Mouse (Mus musculus) bone marrow macrophage, adult 2 months (primary cell): ENCODE data around the gene Celsr2. TPM values are rescaled to one million over a fixed set of nuclear protein-coding genes. Genes with fewer than 3 reads are reported as not detected.
A peak's percentile ranks its signal among the peaks of the same experiment; 100 is the strongest.

ENCODE experiments used
- H3K27ac ChIP-seq: 2 replicates; pipeline ENCODE4 v1.5.1; 2012; ENCODE audit warnings: low read depth, low read length; ENCODE audit not compliant: insufficient read depth
- H3K4me1 ChIP-seq: 2 replicates; pipeline ENCODE4 v1.6.1; 2012; ENCODE audit warnings: low read length; ENCODE audit not compliant: control insufficient read depth, insufficient read depth
- H3K4me3 ChIP-seq: 2 replicates; pipeline ENCODE4 v1.5.1; 2012; ENCODE audit warnings: mild to moderate bottlenecking, low read length, moderate library complexity; ENCODE audit not compliant: insufficient read depth
- CTCF ChIP-seq: IDR thresholded peaks from 2 replicates; pipeline ENCODE4 v1.5.1; 2012; ENCODE audit warnings: low read depth, mild to moderate bottlenecking, low read length, moderate library complexity
- POLR2A ChIP-seq: IDR thresholded peaks from 2 replicates; pipeline ENCODE4 v1.6.1; 2012; ENCODE audit warnings: mild to moderate bottlenecking, low read depth, low read length, borderline replicate concordance
- polyA plus RNA-seq: library from polyadenylated mRNA; stranded (reverse); fragments of >200 nt; gene quantifications from 2 replicates; pipeline ENCODE4 v1.2.4, GENCODE M21; 2012; ENCODE audit not compliant: missing spikeins, insufficient read depth, insufficient read length

Celsr2 gene
- polyA plus RNA-seq, 1 experiment: 1.3 TPM

DNA sequence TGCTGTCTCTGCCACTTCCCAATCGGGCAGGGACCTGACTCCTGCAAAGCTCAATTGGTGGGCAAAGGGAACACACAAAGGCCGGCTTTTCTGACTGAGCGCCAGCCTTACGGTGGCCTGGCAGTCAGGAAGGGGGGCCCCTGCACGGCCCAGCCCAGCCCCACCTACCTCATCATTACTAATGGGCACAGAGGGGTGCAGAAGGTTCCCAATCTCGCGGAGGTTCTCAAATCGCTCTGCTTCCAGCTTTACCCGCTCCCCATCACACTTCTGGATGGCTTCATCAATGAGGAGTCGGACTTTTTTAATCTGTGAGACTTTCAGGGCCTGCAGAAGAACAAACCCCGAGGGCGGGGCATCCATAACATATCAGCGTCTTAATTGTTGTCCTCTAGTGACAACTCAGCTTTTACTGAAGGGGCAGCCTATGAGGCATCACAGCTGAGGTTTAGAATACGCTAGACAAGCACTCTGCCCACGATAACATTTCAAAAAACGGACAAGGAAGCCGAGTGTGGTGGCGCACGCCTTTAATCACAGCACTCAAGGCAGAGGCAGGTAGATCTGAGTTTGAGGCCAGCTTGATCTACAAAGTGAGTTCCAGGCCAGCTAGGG is 18.6 kb upstream of the Celsr2 start:
- Histone ChIP-seq H3K4me1 (peaks cover 16% of the 10 kb centered on the region), H3K27ac (no peak overlapping the region), H3K4me3 (no peak overlapping the region)
- TF ChIP-seq CTCF: no peak
- TF ChIP-seq POLR2A: no peak

DNA sequence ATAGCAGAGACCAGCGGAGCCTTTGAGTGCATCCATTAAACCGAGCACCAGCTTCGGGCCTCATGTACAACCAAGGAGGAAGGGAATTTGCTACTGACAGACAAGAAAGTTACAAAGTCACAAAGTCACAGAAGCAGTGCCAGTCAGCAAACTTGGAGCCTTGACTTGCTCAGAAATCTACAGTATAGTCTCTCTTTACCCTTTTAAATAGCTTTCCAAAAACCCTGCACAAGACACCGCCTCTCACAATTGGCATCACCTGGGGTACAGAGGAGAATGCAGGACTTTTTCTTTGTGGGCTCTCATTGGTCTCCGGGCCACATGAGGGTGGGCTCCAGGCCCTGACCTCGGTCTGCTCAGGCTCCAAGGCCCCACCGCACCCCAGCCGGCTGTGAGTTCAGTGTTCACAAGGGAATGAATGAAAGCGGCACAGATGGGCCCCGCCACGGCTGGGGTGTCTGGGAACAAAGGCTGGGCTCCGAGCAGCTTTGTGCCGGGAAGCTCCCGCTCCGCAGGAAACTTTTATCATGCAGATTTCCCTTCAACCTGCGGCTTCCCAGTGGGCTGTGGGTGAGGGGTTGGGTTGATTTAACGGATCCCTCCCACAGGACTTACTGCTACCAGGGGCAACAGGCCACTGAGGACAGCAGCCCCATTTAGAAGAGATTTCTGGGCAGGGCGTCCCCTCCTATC is 18.0 kb upstream of the Celsr2 start:
- no peak overlapping the region for H3K4me3 ChIP-seq
- H3K4me1 ChIP-seq: peaks cover 15% of the 10 kb centered on the region
- no peak overlapping the region for H3K27ac ChIP-seq
- TF ChIP-seq CTCF: no peak
- no peak for TF ChIP-seq POLR2A

DNA sequence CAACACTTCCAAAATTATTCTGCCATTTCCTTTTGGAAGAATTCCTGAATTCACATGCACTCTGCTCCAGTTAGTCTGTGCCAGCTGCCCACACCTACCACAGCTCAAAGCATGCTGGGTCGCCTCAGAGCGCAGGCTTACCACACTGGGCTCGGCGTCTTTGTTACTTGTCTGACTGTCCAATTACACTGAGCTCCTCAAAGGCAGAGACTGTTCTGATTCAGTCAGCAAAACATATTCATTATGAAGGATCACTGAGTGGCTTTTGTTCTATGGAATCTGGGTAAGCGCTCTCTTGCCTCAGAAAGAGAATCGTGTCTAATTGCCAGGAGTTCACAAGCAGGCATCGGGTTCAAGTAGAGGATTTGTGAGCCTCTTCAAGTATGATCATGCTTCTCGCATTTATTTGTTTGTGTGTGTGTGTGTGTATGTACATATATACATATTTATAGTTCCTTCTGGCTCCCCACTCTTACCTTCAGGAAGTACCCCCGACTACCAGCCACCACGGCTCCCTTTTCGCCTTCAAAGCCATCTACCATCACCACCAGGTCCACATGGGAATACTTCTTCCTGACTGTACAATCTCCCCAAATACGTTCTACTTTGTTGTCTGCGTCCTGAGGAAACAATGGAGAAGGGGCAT is 17.3 kb upstream of the Celsr2 start:
- no peak overlapping the region for H3K27ac ChIP-seq
- no peak overlapping the region for H3K4me3 ChIP-seq
- no peak for TF ChIP-seq POLR2A
- no peak for TF ChIP-seq CTCF
- peaks cover 15% of the 10 kb centered on the region for H3K4me1 ChIP-seq

DNA sequence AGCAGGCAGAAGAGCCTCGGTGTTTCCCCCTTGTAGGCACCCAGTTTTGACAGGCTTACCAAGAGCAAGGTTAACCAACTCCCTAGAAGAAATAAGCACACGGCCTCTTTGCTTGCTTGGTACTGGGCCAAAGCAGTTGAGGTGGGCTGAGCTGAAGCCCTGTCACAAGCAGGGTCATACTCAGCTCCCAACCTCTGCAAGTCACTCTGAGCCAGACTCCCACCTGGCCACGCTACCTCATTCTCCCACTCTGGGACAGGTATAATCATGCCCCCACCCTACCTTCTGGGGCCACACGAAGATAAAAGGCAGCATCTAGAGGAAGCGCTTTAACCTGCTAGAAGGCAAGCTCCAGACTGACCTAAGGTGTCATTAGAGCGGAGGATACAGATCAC is 10.3 kb upstream of the Celsr2 start:
- H3K4me3 ChIP-seq: no peak overlapping the region
- no peak overlapping the region for H3K27ac ChIP-seq
- TF ChIP-seq POLR2A: no peak
- TF ChIP-seq CTCF: no peak
- H3K4me1 ChIP-seq: peaks cover 3% of the 10 kb centered on the region; the same call in 1 of the 2 replicates

DNA sequence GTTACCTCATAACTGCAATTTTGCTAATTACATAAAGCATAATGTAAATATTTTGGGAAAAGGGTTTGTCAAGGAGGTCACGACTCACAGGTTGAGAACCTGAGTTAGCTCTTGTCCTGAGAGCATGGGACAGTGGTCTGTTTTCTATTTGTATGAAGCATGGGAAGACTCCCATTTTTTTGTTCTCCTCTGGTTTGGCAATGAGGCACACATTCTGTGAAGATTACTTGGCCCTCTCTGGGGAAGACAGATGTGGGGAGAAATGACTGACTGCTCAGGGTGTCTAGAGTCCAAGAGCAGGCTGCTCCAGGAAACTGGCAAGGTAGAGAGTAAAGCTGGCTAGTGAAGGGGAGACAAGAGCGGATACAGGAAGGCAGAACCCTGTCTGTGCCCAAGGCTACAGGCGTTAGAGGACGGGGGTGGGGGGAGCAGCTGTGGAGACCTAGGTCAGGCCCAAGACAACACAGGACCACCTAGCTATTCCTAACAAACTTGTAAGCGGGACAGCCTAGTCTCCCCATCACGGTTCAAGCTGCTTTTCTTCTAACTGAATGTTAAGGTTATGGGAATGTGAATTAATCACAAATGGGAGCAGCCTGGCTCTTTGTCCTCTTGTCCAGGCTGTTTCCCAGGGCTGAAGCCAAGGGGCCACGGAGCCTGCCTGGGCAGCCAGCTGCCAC is 9.7 kb upstream of the Celsr2 start:
- TF ChIP-seq POLR2A (no peak), CTCF (no peak)
- H3K4me1 ChIP-seq: peaks cover 3% of the 10 kb centered on the region; the same call in 1 of the 2 replicates
- no peak overlapping the region for H3K27ac ChIP-seq
- H3K4me3 ChIP-seq: no peak overlapping the region

DNA sequence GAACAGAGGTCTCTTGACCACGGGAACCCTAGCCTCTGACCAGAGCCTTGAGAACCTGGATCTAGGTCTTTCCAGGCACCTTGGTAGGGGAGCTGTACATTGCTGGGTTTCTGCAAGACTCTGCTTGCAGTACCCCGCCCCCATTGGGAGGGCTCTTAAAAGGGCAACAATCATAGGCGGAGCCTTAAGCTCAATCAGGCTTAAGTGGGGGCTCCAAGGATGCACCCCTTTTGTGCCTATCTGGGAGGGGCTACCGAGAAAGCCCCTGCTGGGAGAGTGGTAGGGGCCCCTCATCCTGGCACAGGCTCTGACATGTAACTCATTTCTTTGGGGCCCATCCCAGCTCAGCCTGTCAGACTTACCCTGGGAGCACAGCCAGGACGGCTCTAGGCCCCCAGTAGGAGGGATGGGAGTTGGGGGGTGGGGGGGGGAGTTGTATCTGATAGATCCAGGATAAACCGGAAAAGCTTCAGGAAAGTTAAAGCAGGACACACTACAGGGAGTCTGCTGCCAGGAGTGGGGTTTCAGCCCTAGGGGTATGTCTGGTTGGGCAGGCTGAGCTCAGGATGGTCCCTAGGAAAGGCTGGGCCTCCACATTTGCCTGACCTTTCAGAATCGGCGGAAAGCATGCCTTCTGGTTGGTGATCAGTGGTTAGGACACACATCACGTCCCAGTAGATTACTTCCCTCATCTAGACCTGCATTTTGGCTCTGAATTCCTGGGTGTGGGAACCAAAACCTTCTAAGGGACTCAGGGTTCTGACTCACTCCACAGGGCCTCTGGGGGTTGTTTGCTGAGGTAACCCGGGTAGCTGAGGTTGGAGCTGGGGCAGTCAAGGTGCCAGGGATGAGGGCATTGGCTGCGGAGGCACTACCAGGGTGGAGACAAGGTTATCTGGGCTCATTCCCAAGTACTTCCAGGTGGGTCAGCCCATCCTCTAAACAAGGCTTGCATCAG is 8.8 kb upstream of the Celsr2 start:
- no peak overlapping the region for H3K4me3 ChIP-seq
- H3K4me1 ChIP-seq: peaks cover 3% of the 10 kb centered on the region; the same call in 1 of the 2 replicates
- no peak for TF ChIP-seq CTCF
- no peak for TF ChIP-seq POLR2A
- no peak overlapping the region for H3K27ac ChIP-seq

DNA sequence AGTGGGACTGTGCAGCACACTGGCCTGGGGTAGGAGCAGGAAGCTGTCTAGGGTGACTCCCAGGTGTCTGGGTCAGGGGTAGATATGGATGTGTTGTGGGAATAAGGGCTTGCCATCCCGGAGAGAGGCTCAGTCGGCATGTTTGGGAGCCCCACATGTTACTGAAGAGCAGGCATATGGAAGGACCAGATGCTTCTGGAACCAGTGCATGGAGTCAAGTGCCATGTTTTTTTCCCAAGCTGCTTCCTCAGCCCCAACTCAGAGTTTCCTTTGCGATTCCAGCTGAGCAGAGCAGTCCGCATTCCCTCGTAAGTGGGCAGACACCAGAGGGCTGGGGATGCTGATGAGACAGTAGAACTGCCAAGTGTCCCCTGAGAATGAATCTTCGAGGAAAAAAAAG is 7.7 kb upstream of the Celsr2 start:
- TF ChIP-seq CTCF (no peak), POLR2A (no peak)
- Histone ChIP-seq H3K4me1 (peaks cover 3% of the 10 kb centered on the region; the same call in 1 of the 2 replicates), H3K4me3 (no peak overlapping the region), H3K27ac (no peak overlapping the region)

DNA sequence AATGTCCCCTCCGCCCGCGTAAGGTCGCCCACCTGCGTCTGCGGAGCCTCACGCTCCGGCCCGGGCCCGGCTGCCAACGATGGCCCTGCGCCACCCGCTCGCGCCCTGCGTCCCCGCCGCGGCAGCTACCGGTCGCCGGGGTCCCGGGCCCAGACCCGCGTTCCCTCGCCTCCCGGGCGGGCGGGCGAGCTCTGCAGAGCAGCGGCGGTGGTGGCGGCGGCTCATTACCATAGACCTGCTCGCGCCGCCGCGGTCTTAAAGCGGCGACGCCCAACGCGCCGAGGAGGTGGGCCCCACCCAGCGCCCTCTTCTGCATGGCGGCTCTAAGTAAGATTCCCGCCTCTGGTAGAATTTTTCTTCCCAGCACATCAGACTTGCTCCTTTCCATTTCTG is 475 bp upstream of the Celsr2 start:
- H3K27ac ChIP-seq: no peak overlapping the region
- H3K4me1 ChIP-seq: no peaks in the 10 kb centered on the region
- peak overlapping the region; percentile 59 for H3K4me3 ChIP-seq
- TF ChIP-seq CTCF (no peak), POLR2A (no peak)
